Mouse (Mus musculus): ENCODE data around the gene Gpc5.
"Not testable (repeated sequence)": the region's sequence is repeated elsewhere in the genome, so short reads cannot be mapped to it uniquely, and the experiment has no call there.

The Gpc5 gene

DNA sequence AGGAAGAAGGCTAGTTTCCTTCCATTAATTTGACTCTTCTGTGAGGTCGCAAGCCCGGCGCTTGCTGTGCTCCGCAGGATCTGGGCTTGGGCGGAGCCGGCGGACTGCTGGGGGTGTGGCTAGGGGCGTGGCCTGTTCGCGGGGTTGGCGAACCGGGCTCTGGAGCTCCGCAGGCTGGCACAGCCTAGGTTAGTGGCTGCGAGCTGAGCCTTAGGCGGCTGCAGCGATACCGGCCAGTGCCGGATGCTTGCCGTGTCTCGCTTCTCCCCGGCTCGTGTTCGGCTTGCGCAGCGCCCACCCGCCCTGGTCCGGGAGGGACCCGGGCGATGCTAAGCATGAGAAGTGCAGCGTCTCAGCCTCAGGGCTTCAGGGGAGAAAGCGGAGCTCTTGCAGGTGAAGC is at the start of gene Gpc5:
TSS of gene Gpc5 (plus strand) at position 135 of the 400 bp plus-strand sequence.
- peak; percentile 67 for DNase-seq (ENCODE audit: low spot score)

DNA sequence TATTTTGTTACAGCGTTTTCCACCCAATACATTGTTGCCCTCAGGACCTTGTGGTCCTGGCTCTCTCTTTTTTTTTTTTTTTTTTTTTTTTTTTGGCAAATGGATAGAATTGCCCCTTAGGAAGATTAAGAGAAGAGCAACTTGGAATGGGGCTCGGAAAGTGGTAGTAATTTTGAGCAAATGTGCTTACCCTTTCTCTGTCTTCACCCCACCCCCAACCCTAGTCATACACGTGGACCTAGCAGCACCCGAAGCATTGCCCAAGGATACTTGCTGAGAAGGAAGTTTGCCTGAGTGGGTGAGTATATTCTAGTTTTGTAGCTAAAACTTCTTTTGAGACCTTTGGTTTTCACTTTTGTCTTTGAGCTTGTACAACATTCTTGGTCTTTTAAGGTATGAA is 49.4 kb upstream of the Gpc5 start:
- no peak for DNase-seq (ENCODE audit: low spot score)

DNA sequence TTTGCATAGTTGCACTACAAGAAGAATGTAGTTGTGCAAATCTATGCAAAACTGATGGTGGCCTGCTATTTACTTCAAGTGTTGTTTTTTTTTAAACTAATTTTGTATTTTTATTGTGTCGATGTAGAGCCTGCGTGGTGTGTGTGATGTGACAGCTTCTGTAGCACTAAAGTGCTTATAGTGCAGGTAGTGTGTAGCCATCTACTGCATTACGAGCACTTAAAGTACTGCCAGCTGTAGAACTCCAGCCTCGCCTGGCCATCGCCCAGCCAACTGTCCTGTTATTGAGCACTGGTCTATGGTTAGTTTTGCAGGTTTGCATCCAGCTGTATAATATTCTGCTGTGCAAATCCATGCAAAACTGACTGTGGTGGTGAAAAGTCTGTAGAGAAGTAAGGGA is 48.0 kb upstream of the Gpc5 start:
- no peak for DNase-seq (ENCODE audit: low spot score)

DNA sequence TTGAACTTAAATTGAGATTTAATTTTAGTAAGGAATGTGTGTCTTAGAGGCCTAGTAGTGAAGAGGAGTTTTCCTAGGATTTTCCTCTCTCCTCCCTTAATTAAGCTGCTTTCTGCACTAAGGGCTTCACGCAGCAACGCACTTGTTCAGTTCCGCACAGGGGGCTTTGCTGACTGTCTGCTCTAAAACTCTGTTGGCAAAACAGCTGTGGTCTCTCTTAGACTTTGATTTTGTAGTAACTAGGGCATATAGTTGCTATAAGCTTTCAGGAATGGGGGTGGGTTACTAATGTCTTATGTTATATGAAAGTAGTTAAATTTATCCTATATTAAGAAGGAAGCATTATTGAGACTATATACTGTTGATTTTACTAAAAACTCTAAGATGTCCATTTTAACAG is 46.3 kb upstream of the Gpc5 start:
- no peak for DNase-seq (ENCODE audit: low spot score)

DNA sequence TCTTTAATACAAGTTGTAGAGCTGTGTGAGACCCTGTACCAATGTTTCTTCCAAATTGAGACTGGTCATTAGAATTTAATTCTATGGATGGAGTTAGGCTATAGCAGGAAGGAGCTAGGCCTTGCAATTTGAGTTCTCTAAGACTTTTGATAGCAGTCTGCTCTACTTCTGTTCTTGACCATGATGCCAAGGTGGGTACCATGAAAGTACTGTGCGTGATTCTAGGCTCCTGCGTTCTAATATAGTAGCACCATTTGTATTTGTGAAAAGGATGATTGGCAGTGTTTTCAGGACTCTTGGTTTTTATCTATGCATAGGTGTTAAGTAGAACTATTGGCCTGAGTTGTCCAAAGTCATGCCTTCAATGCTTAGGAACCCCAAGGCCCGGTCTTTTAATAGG is 44.7 kb upstream of the Gpc5 start:
- no peak for DNase-seq (ENCODE audit: low spot score)

DNA sequence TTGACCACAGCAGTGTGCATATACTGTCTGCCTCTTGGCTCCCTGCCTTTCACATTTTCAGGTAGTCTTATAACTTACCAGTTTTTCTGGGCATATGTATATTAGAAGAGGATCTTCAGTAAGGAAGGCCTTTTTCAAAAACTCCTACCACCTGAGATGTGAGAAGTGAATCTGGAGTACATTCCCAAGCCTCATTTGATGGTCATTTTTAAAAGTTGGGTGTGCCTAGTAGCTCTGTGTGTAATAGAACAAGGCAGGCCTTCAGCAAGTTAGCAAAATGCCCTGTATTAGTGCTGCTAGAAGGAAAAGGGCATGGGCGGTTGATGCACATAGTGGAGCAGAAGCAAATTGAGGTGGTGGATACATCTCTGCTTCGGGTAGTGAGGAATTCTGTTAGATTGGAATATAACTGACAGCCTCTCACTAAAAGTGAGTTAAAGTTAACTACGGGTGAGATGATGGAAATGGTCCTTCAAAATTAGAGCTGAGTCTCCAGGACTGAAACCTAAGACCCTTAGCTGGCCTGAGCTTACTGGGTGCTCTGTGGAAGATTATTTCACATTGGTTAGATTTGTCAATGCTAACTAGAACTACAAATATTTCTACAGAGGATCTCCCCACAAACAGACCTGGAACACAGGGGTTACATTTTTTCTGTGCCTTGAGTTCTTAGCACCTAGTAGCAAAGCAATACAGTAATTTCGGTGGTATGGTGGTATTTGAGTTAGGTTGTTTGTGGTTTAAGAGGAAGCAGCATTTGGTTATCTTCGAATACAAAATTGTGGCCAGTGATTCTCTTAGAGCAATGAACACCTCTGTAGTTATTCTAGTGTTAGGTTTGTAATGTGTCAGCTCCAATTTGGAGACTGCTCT is 43.8 kb upstream of the Gpc5 start:
- DNase-seq (ENCODE audit: low spot score) = no peak

DNA sequence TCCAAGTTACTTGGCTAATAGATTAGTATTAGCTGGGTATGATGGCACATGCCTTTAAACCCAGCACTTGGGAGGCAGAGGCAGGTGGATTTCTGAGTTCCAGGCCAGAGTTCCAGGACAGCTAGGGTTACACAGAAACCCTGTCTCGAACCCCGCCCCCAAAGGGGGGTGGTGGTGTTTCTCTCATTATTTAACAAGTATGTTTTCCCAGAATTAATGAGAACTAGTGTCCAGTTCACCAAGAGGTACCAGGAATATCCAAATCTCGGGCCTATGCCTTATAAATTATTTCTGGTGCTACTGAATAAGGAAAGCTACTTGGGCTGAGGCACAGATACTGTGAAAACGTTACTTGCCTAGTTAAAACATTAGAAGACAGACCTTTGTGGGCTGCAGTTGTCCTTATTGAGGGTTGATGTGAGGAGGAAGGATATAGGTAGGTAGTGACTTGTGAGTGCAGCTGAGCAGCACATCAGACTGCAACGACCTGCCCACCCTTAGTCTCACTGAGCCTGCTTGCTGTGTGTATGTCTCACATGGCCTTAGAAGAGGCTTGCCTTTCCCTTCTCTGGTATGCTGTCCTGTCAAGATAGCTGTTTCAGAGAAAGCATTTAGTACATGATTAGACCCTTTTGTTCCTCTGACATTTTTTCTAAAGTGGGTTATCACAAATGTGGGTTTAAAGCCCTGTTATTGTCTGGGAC is 43.0 kb upstream of the Gpc5 start:
- DNase-seq (ENCODE audit: low spot score) = no peak

DNA sequence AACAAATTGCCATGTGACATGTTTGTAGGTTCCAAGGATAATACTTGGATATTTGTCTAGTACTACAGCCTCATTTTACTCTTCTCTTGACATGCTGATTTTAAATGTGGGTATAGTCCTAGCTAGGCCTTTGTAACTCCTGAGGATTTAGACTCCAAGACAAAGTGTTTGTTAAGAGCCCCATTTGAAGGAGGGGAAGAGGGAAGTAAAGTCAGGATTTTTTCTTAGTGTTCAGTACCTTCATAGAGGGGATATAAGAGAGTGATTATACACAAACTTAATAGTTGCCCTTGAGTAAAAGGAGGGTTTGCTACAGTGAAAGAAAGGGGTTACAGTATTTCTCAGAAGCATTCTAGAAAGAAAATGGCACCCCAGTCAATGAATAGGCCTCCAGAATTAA is 42.2 kb upstream of the Gpc5 start:
- DNase-seq (ENCODE audit: low spot score) = no peak

DNA sequence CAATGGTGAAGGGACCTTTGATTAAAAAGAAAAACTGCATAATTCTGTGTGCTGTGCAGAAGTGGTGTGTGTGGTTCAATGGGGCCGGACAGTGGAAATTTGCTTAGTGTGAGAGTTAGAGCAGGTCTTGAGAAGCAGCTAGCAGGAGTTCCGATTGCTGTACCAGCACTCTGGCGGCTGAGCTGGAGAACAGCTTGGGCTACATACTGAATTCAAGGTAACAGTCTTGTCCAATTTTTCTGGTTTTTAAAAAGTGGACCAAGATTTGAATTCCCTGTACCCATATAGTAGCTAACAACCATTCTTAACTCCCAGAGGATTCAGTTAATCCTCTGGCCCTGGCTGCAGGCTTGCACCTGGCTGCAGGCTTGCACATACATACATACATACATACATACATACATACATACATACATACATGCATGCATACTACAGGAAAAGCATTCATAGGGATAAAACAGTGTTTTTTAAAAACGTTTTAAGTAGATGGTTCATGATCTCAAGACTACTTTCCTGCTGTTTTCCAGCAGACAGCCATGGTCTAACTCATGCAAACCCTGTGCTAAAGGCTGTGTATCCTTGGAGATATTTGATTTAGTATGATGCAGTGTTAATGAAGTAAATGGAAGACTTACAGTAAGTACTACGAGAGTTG is 40.8 kb upstream of the Gpc5 start:
- no peak for DNase-seq (ENCODE audit: low spot score)

DNA sequence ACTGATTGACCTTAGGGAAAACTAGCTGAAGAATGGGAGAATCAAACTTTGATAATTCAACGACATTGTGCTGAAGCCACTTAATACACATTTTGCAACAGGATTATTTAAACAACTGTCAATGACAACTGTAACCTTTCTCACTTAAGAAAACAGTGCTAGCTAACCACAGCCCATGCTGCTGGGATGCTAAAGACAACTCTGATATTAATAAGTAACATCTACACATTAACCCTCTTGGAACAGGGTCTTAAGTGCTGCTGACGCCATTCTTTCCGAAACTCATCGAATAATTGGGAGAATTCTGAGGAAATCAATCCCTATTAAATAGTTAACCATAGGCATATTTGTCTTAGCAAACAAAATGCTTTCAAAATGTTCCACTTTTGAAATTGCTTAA is 39.6 kb upstream of the Gpc5 start:
- DNase-seq (ENCODE audit: low spot score) = no peak

DNA sequence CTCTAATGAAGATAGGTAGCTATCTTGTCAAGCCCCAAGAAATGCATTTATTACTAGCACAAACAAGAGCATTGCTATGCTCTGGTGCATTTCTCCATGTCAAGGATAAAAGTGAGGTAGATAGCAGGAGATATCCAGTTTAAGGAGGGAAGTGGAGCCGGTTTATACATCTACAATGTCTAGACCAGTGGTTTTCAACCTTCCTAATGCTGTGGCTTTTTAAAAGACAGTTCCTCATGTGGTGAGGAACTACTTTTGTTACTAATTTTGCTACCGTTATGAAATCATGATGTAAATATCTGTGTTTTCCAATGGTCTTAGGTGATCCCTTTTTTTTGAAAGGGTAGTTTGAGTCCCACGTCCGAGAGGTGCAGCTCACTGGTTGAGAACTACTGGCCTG is 37.8 kb upstream of the Gpc5 start:
- DNase-seq (ENCODE audit: low spot score) = no peak

DNA sequence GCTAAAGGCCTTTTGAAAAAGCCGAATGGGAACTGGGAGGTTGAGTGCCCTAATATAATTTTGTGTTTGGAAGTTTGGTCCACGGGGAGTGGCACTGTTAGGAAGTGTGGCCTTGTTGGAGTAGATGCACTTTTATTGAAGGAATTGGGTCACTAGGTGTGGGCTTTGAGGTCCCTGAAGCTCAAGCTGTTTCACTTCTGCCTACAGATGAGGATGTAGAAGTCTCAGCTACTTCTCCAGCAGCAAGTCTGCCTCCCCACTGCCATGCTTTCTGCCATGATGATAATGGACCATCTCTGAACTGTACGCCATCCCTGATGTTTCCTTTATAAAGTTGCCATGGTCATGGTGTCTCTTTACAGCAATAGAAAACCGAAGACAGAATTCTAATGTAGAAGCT is 34.5 kb upstream of the Gpc5 start:
- DNase-seq (ENCODE audit: low spot score) = no peak

DNA sequence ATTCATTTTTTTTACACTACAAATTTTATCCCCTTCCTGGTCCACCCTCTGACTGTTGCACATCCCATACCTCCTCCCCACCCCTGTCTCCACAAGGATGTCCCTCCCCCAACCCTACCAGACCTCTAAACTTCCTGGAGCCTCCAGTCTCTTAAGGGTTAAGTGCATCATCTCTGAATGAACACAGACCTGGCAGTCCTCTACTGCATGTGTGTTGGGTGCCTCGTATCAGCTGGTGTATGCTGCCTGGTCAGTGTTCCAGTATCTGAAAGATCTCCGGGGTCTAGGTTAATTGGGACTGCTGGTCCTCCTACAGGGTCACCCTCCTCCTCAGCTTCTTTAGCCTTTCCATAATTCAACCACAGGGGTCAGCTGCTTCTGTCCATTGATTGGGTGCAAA is 25.9 kb upstream of the Gpc5 start:
- not testable (repeated sequence) for DNase-seq (ENCODE audit: low spot score)

DNA sequence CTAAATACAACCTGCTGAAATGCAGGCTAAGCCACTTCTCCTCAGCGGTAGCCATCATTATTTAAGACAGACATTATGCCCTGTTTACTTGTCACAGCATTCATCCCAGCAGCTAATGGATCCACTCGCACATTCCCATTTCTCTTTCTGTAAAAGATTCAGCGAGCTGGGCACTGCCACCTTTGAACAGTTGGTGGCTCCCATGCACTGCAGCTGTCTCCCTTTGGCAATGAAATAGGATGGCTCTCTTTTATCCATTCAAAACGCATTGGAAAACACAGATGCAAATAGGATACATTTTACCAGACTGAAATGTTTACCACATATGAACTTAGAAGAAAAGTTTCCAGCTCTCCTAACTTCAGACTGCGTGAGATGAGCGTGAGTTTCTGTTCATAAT is 21.5 kb upstream of the Gpc5 start:
- peak; percentile 61 for DNase-seq (ENCODE audit: low spot score)

DNA sequence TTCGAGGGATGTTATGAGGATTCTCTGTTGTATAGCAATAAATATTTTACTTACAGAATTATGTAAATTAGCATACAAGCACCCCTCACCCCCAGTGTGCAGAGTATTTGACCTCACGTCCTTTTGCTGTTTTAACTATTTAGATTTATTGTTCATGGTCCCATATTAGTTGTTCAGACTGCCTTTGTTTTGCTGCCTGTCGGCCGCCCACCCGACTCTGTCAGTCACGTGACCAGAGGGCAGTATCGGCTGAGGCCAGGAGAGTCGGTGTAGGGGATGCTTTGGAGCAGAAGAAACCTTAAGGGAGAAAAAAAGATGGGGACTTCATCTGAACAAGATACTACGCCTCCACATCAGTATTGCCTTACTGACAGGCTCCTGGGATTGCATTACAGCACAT is 14.7 kb upstream of the Gpc5 start:
- no peak for DNase-seq (ENCODE audit: low spot score)

DNA sequence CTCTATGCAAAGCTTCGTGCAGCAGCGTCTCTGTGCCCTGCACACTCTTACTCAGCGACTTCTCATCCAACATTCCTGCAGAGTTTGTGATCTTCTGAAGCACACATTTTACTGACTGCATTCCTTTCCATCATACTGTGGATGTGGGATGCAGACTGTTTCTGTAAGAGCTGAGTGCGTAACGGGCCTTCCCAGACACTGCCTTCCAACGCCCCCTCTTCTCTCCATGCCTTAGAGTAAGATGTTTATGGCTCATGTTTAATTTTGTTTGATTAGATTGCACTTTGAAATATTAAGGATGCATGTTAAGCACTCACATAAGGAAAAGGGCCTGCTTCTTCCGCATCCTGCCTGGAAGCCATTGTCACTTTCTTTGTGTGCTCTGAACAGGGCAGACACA is 14.0 kb upstream of the Gpc5 start:
- DNase-seq (ENCODE audit: low spot score) = no peak

DNA sequence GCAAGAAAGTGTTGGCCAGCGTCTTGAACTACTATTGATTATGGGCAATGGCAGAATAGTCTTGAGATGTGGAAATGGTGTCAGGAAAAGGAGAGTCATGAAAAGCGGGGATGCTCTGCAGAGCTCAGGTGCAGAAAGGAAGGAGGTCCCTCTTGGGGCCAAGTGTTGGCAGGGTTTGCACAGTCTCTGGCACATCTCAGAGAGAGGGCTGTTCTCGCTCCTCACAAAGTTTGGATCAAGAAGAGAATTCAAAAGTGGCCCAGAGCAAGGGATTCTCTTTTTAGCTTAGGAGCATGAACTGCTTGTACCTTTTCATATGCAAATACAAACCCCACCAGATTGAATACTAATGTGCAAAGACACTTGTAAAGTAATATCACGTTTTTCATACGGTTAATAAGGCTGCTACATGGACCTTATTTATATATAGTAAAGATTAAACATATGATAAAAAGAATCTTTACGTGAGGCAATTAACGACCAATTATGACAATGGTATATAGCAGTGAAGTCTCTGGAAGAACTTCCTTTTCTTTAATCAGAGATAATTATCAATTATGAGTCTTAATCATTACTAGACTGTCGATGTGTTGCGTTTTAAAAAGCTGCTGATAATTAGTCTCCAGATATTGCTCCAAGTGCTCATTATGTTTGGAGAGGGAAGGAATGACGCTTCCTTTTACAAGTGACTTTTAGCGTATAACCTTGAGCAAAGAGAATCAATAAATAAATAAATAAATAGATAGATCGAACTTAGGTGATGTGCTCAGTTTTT is 10.1 kb upstream of the Gpc5 start:
- no peak for DNase-seq (ENCODE audit: low spot score)

DNA sequence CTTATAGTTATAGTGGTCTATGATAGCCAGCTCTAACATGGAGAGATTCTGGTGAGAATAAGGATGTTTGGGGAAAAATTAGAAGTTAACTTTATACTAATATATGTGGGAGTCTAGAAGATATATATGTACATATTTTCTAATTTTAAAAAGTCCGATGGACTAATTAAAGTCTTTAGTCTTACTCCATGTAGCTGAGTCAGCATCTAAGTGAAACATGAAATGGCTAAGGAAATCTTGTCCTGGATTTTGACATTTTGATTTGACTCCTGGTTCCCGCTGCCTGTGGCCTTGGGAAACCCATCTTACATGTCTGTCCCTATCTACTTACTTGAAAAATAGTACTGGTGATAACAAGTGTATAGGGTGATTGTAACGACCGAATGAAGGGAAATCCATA is 1.5 kb upstream of the Gpc5 start:
- no peak for DNase-seq (ENCODE audit: low spot score)

DNA sequence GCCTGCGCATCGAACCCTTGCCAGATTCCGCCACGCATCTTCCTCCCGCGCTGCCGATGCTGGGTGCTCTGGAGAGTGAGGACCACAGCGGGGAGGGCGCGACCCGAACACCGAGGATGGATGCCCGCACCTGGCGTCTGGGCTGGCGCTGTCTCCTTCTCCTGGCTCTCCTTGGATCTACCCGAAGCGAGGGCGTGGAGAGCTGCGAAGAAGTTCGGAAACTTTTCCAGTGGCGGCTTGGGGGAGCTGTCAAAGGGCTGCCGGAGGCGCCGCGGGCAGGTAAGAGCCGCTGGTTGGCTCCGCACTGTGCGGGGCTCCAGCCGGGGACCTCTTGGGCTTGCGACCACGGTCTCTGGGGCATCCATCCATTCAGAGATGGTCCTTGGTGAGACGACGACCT is 495 bp downstream of the Gpc5 start:
- no peak for DNase-seq (ENCODE audit: low spot score)

DNA sequence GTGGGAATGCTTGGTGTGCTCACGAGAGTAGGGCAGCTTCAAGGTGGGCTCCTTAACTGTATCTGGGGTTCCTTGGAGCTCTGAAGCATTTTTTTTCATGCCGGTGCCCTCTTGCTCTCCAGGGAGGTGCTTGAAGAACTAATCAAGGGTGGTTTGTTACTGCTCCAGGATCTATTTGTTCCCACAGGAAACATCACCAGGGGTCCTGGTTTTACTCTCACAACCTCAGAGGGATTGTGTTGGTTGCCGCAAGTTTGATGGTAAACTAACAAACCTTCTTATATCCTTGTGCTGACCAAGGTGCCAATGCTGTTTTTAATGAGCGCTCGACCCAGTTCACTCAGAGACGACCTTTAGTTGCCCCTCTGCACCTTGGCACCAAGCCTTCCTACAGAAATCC is 937 bp downstream of the Gpc5 start:
- DNase-seq (ENCODE audit: low spot score) = no peak

DNA sequence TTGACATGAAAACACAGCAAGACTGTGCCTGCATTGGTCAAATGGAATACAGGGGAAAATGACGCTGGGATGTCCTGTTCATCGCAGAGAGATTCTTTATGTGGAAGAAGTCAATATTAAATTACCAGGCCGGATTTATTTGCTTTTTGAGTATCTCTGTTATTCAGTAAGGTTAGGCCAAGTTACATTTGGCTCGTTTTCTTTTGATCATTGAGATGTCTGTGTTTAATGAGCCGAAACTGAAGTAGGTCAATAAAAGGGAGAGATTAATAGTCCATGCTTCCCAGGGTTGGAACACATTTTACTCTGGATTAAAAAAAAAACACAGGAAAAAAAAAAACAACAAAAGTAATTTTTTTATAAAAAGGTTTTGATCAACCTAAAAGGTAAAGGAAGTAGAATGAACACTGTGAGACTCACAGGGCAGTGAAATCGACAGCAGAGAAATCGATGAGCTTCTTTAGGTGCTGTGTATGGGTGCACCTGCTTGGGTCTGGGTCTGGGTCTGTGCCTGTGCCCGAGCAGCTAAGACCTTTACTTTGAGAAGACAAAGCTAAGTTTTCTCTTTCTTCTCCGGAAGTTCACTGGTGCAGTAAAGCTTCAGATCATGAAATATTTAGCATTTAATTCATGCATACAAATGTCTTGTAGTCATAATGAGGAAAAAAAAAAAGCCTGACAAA is 8.7 kb downstream of the Gpc5 start:
- DNase-seq (ENCODE audit: low spot score) = no peak

DNA sequence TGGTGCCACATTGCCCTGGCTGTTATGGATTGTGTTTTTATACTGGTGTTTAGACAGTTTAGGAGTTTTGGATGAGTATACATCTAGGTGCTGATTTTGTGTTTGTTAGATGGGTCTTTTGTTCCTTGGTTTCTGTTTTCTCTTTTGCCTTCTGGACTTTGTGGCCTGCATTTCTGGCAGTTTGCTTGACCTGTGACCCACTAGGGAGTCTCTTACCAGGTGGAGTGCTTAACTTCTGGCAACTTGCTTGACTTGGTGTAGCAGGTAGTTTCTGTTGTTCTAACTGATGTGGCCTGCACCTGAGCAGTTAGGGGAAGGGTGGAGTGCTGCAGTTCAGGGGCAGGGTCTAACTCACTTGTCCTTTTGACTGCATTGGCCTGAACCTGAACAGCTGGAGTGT is 14.3 kb downstream of the Gpc5 start:
- no peak for DNase-seq (ENCODE audit: low spot score)

Measured in layer of hippocampus, adult 9-10 months (tissue).